In genomic region chr5:38129339-38129738, GRCm38 (mm10) we compare ENCODE assay signal across 19 mouse cellular contexts. TPM values are rescaled to one million over a fixed set of nuclear protein-coding genes. Genes with fewer than 3 reads are reported as not detected.
DNase-seq lines count a peak whose midpoint lies in the region; ATAC-seq and TF ChIP-seq lines count a peak whose summit lies in the region.
"Had no signal": no experiment of that assay in that cellular context is flagged by ENCODE, and none has a peak within 500 bp of the region (broad histone marks: within the 10 kb centered on the region; RNA-seq: fewer than 3 reads in every experiment).

No protein-coding gene starts in this region.

- peaks cover 14% of the 10 kb centered on the region for H3K36me3 ChIP-seq in liver, embryonic 12.5 days
- H3K36me3 ChIP-seq in liver, embryonic 13.5 days: peaks cover 9% of the 10 kb centered on the region
- H3K36me3 ChIP-seq in liver, embryonic 16.5 days (ENCODE audit: control insufficient read depth, insufficient read depth): no peaks in the 10 kb centered on the region
- H3K36me3 ChIP-seq in thymus, adult 2 months (ENCODE audit: control insufficient read depth, insufficient read depth, low read length): 0 out of 2 replicates have a peak, but pooled peaks cover 3% of the 10 kb centered on the region

- ATAC-seq in liver, embryonic 12.5 days: peak; percentile 74
- peak; percentile 83 for ATAC-seq in liver, embryonic 13.5 days (ENCODE audit: low read depth)
- ATAC-seq in liver, embryonic 16.5 days (ENCODE audit: low read depth): peak; percentile 47
- ATAC-seq: forebrain, embryonic 16.5 days had no signal

- H3K4me1 ChIP-seq in liver, embryonic 12.5 days: no peaks in the 10 kb centered on the region
- no peaks in the 10 kb centered on the region for H3K4me1 ChIP-seq in liver, embryonic 13.5 days (replicated peaks)
- H3K4me1 ChIP-seq in liver, embryonic 16.5 days (ENCODE audit: control insufficient read depth, low read depth, low read length): no peaks in the 10 kb centered on the region
- H3K4me1 ChIP-seq in thymus, adult 2 months (replicated peaks; ENCODE audit: control insufficient read depth, insufficient read depth, low read length): no peaks in the 10 kb centered on the region
- H3K4me1 ChIP-seq: embryonic facial prominence, embryonic 13.5 days; forebrain, embryonic 12.5 days; hindbrain, embryonic 12.5 days had no signal

- H3K4me3 ChIP-seq in liver, embryonic 12.5 days: no peak overlapping the region
- no peak overlapping the region for H3K4me3 ChIP-seq in liver, embryonic 13.5 days (replicated peaks)
- H3K4me3 ChIP-seq in liver, embryonic 16.5 days (ENCODE audit: low read depth, low read length): no peak overlapping the region
- H3K4me3 ChIP-seq in thymus, adult 2 months (ENCODE audit: control insufficient read depth, insufficient read depth, low read length): no peak overlapping the region
- H3K4me3 ChIP-seq: embryonic facial prominence, embryonic 13.5 days; forebrain, embryonic 12.5 days; heart, embryonic 10.5 days; hindbrain, embryonic 12.5 days had no signal

- H3K27ac ChIP-seq in liver, embryonic 12.5 days: no peak overlapping the region
- no peak overlapping the region for H3K27ac ChIP-seq in liver, embryonic 13.5 days
- no peak overlapping the region for H3K27ac ChIP-seq in liver, embryonic 16.5 days (ENCODE audit: low read length)
- no peak overlapping the region for H3K27ac ChIP-seq in thymus, adult 2 months (ENCODE audit: control insufficient read depth, insufficient read depth, low read length)
- H3K27ac ChIP-seq: embryonic facial prominence, embryonic 13.5 days; forebrain, embryonic 12.5 days; heart, embryonic 10.5 days; hindbrain, embryonic 12.5 days had no signal

- no peak for DNase-seq in liver
- no peak for DNase-seq in liver, embryonic 13.5 days
- DNase-seq in thymus, adult 2 months: no peak
- DNase-seq in layer of hippocampus, adult 9-11 months: no peak
- DNase-seq: adrenal gland, adult 8-10 months; cerebellum, adult 11 months; cerebellum, adult 8-10 months; cerebellum, postnatal 25 days; gastrocnemius, postnatal 10 days; heart, adult 18-20 months; heart, postnatal 10 days; heart, postnatal 4 days had no signal

- H3K4me2 ChIP-seq in liver, embryonic 12.5 days: no peak overlapping the region
- no peak overlapping the region for H3K4me2 ChIP-seq in liver, embryonic 13.5 days
- no peak overlapping the region for H3K4me2 ChIP-seq in liver, embryonic 16.5 days (ENCODE audit: low read depth, low read length)
- H3K4me2 ChIP-seq: embryonic facial prominence, embryonic 13.5 days; forebrain, embryonic 12.5 days; hindbrain, embryonic 12.5 days had no signal

- no peak for TF ChIP-seq POLR2A in thymus, adult 2 months (IDR thresholded peaks at IDR 0.05; ENCODE audit: control insufficient read depth, extremely low read depth, insufficient read depth, low read length, poor library complexity)

- no peaks in the 10 kb centered on the region for H3K9me3 ChIP-seq in liver, embryonic 12.5 days (replicated peaks)
- no peaks in the 10 kb centered on the region for H3K9me3 ChIP-seq in liver, embryonic 13.5 days (replicated peaks)
- H3K9me3 ChIP-seq in liver, embryonic 16.5 days (replicated peaks; ENCODE audit: control insufficient read depth, low read length): no peaks in the 10 kb centered on the region
- H3K9me3 ChIP-seq: embryonic facial prominence, embryonic 13.5 days; forebrain, embryonic 12.5 days; heart, embryonic 10.5 days; hindbrain, embryonic 12.5 days had no signal

- TF ChIP-seq CTCF in thymus, adult 2 months (IDR thresholded peaks at IDR 0.05; ENCODE audit: borderline replicate concordance, control insufficient read depth, extremely low read depth, insufficient read depth, low read length, poor library complexity): no peak

- no peaks in the 10 kb centered on the region for H3K27me3 ChIP-seq in liver, embryonic 12.5 days (replicated peaks)
- H3K27me3 ChIP-seq in liver, embryonic 13.5 days: no peaks in the 10 kb centered on the region
- H3K27me3 ChIP-seq in liver, embryonic 16.5 days (ENCODE audit: control insufficient read depth, insufficient read depth, low read depth, low read length): no peaks in the 10 kb centered on the region
- H3K27me3 ChIP-seq in thymus, adult 2 months (ENCODE audit: control insufficient read depth, insufficient read depth, low read length): no peaks in the 10 kb centered on the region
- H3K27me3 ChIP-seq: embryonic facial prominence, embryonic 13.5 days; forebrain, embryonic 12.5 days; hindbrain, embryonic 12.5 days had no signal

- no peak overlapping the region for H3K9ac ChIP-seq in liver, embryonic 12.5 days
- no peak overlapping the region for H3K9ac ChIP-seq in liver, embryonic 13.5 days
- H3K9ac ChIP-seq in liver, embryonic 16.5 days (ENCODE audit: low read depth, low read length): no peak overlapping the region
- H3K9ac ChIP-seq: embryonic facial prominence, embryonic 13.5 days; forebrain, embryonic 12.5 days; hindbrain, embryonic 12.5 days had no signal

- WGBS in liver, embryonic 12.5 days (ENCODE audit: insufficient replicate concordance): 68% methylated on average over 2 of the region's 2 CpGs
- WGBS in liver, embryonic 13.5 days (ENCODE audit: insufficient replicate concordance): 70% methylated on average over 2 of the region's 2 CpGs
- WGBS in liver, embryonic 16.5 days (ENCODE audit: insufficient replicate concordance): 66% methylated on average over 2 of the region's 2 CpGs
- WGBS in thymus, adult 2 months: 97% methylated on average over 2 of the region's 2 CpGs

RNA-seq across cellular contexts. Expression of gene Nsg1, which starts 30.4 kb away (rescaled TPM):
- 7.4 and 8.4 TPM in 2 replicates for polyA plus RNA-seq in liver, embryonic 12.5 days (2016; fragmentation: Nextera tagmentation; extraction: Ambion mirVana)
- polyA plus RNA-seq in liver, embryonic 13.5 days (2015; fragmentation: Nextera tagmentation; extraction: Ambion mirVana): 3.7 and 4.6 TPM in 2 replicates
- 1.6 and 2.0 TPM in 2 replicates for polyA plus RNA-seq in liver, embryonic 16.5 days (2015; fragmentation: Nextera tagmentation; extraction: Ambion mirVana)
- 4.3 and 5.8 TPM in 2 replicates for polyA plus RNA-seq in thymus, adult 2 months (2012; rRNA removed)
